Mouse (Mus musculus) kidney, adult 2 months (tissue): Measurements from ENCODE around the gene Gabarap.

Source experiments
- CTCF ChIP-seq: fragments of 200-500 bp; conservative IDR thresholded peaks from 2 replicates; pipeline ENCODE4 v1.5.1; 2011; ENCODE audit warnings: low read depth, mild to moderate bottlenecking, control low read depth, low read length, moderate library complexity, mixed read lengths; ENCODE audit not compliant: insufficient read depth, insufficient read length
- POLR2A ChIP-seq: fragments of 200-500 bp; IDR thresholded peaks from one replicate; pipeline ENCODE4 v1.6.1; 2011; ENCODE audit warnings: low read depth, low read length, control low read depth

- no peak for TF ChIP-seq POLR2A
- no peak for TF ChIP-seq CTCF
These were observed 8.1 kb upstream of the Gabarap start for GRCm38 (mm10) chr11:69982877-69983276.
